Mouse (Mus musculus): ENCODE measurements at regions not wholly inside any gene's neighbourhood (a gene's known extent, or its start where the extent isn't known, plus 50 kb on each side); places are given as distances from the start of the nearest gene placed in this dataset.

- TF ChIP-seq POLR2A (IDR thresholded peaks at IDR 0.05; ENCODE audit: low read depth, low read length) (no peak), CTCF (conservative IDR thresholded peaks at IDR 0.05; ENCODE audit: insufficient read depth, insufficient read length, low read depth, low read length) (no peak)
These were observed 116.3 kb downstream of the Basp1 start for GRCm38 (mm10) chr15:25297278-25297677.
